Mouse (Mus musculus) frontal cortex, postnatal 36 days (tissue): ENCODE data around the gene Dnajc8.
"Not testable (repeated sequence)": the region's sequence is repeated elsewhere in the genome, so short reads cannot be mapped to it uniquely, and the experiment has no call there.

ENCODE experiments used
- DNase-seq, 2 experiments: peaks; one replicate each; pipeline ENCODE4 v3.0.0; 2022; ENCODE audit warnings: low spot score in 2 of 2

Gene Dnajc8

GRCm38 (mm10) chr4:132567361-132567779, 32.0 kb downstream of the Dnajc8 start:
- no peak for DNase-seq

GRCm38 (mm10) chr4:132569115-132569514, 33.8 kb downstream of the Dnajc8 start:
- DNase-seq: no peak

GRCm38 (mm10) chr4:132571190-132571589, 35.8 kb downstream of the Dnajc8 start:
- no peak for DNase-seq

- no peak for DNase-seq
Measured at GRCm38 (mm10) chr4:132573327-132573726, 38.0 kb downstream of the Dnajc8 start.

GRCm38 (mm10) chr4:132574809-132575347, 39.5 kb downstream of the Dnajc8 start:
- DNase-seq: no peak

GRCm38 (mm10) chr4:132583781-132584180, 48.4 kb downstream of the Dnajc8 start:
- DNase-seq: no peak

GRCm38 (mm10) chr4:132584975-132585374, 49.6 kb downstream of the Dnajc8 start:
- DNase-seq: no peak

GRCm38 (mm10) chr4:132586282-132586681, 50.9 kb downstream of the Dnajc8 start:
- DNase-seq: no peak

GRCm38 (mm10) chr4:132588512-132588911, 53.2 kb downstream of the Dnajc8 start:
- no peak for DNase-seq

- no peak for DNase-seq
Measured at GRCm38 (mm10) chr4:132590642-132591041, 55.3 kb downstream of the Dnajc8 start.

- DNase-seq: no peak
Measured at GRCm38 (mm10) chr4:132592958-132593357, 57.6 kb downstream of the Dnajc8 start.

GRCm38 (mm10) chr4:132594191-132594590, 58.8 kb downstream of the Dnajc8 start:
- DNase-seq: no peak

- no peak for DNase-seq
Measured at GRCm38 (mm10) chr4:132598861-132599260, 63.5 kb downstream of the Dnajc8 start.

- DNase-seq: no peak
Measured at GRCm38 (mm10) chr4:132599764-132600163, 64.4 kb downstream of the Dnajc8 start.

GRCm38 (mm10) chr4:132600465-132600864, 65.1 kb downstream of the Dnajc8 start:
- DNase-seq: no peak

GRCm38 (mm10) chr4:132601242-132601641, 65.9 kb downstream of the Dnajc8 start:
- DNase-seq: not testable (repeated sequence)
